Mouse (Mus musculus) hindbrain, embryonic 11.5 days (tissue): ENCODE measurements around the gene Zfp799. TPM values are rescaled to one million over a fixed set of nuclear protein-coding genes. Genes with fewer than 3 reads are reported as not detected.

ENCODE experiments used
- ATAC-seq: fragments of 200-750 bp; cut with Nextera tagmentation; 2 replicates; pipeline ENCODE4 v1.8.0; 2017; ENCODE audit warnings: mild to moderate bottlenecking, moderate TSS enrichment, moderate library complexity; ENCODE audit not compliant: low FRiP score
- DNase-seq: peaks from one replicate; pipeline ENCODE4 v3.0.0-alpha.2; 2015; ENCODE audit warnings: low spot score
- H3K27ac ChIP-seq: fragments of 300-500 bp; sonication (generic); 2 replicates; pipeline ENCODE4 v1.5.1; 2014; ENCODE audit warnings: mild to moderate bottlenecking, low read depth, low read length
- H3K27me3 ChIP-seq: fragments of 300-500 bp; sonication (generic); 2 replicates; pipeline ENCODE4 v1.6.1; 2014; ENCODE audit warnings: mild to moderate bottlenecking, low read length, moderate library complexity, mixed read lengths; ENCODE audit not compliant: control insufficient read depth, insufficient read depth
- H3K36me3 ChIP-seq: fragments of 300-500 bp; sonication (generic); 2 replicates; pipeline ENCODE4 v1.6.1; 2014; ENCODE audit warnings: mild to moderate bottlenecking, low read length, moderate library complexity, mixed read lengths; ENCODE audit not compliant: control insufficient read depth, insufficient read depth
- H3K4me1 ChIP-seq: fragments of 300-500 bp; sonication (generic); replicated peaks from 2 replicates; pipeline ENCODE4 v1.6.1; 2014; ENCODE audit warnings: low read length, mixed read lengths; ENCODE audit not compliant: control insufficient read depth, insufficient read depth
- H3K4me2 ChIP-seq: fragments of 300-500 bp; sonication (generic); replicated peaks from 2 replicates; pipeline ENCODE4 v1.6.1; 2014; ENCODE audit warnings: mild to moderate bottlenecking, low read depth, low read length
- H3K4me3 ChIP-seq: fragments of 300-500 bp; sonication (generic); 2 replicates; pipeline ENCODE4 v1.5.1; 2014; ENCODE audit warnings: low read depth, low read length
- H3K9ac ChIP-seq: fragments of 300-500 bp; sonication (generic); 2 replicates; pipeline ENCODE4 v1.6.1; 2014; ENCODE audit warnings: low read depth, low read length
- H3K9me3 ChIP-seq: fragments of 300-500 bp; sonication (generic); 2 replicates; pipeline ENCODE4 v1.6.1; 2016; ENCODE audit warnings: low read length; ENCODE audit not compliant: control insufficient read depth
- WGBS: fragments of 180-500 bp; shearing (Covaris S2); extraction: QIAGEN DNeasy Blood & Tissue Kit; methylation state at CpG from one replicate; pipeline ENCODE4 v1.1.7; 2014; 5-methylcytosine and 5-hydroxymethylcytosine counted together
- polyA plus RNA-seq: library from polyadenylated mRNA; unstranded; fragments of >200 nt; fragmentation: Nextera tagmentation; extraction: Ambion mirVana; gene quantifications from 2 replicates; pipeline ENCODE4 v1.2.1, GENCODE M21; 2014

Zfp799 gene
- polyA plus RNA-seq, 1 experiment from 2014 or later = 24.4 TPM

DNA sequence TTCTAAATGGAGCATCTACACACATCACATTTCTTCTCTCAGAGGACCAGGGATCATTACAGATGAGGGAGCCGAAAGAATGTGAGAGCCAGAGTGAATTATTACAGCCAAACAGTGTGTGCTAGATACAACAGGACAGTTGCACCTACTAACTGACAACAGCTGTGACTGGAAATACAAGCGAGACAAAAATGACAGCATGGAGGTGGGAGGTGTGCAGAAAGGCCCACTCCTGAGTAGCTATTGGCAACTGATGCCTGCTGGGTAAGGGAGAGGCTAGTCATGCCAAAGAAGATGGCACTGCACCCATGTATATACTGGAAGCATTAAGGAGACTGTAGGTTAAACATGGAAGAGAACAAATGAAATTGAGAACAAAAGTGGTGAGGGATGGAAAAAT is 63.6 kb downstream of the Zfp799 start:
- Histone ChIP-seq H3K36me3 (peaks cover 19% of the 10 kb centered on the region; the same call in 1 of the 2 replicates), H3K4me3 (no peak overlapping the region), H3K9ac (no peak overlapping the region), H3K27ac (no peak overlapping the region), H3K4me2 (no peak overlapping the region), H3K9me3 (no peaks in the 10 kb centered on the region), H3K4me1 (no peaks in the 10 kb centered on the region), H3K27me3 (no peaks in the 10 kb centered on the region)
- WGBS = 95% methylated on average over 2 of the region's 2 CpGs
- ATAC-seq (no peak), DNase-seq (no peak)

Other genes starting within 250 kb of the Zfp799 start
- gene Cyp4f37, start 209.0 kb downstream of the Zfp799 start, polyA plus RNA-seq = not detected in 2 replicates
- not detected in 2 replicates for gene Cyp4f40, start 171.4 kb downstream of the Zfp799 start, polyA plus RNA-seq
- 0.43 and 0.66 TPM in 2 replicates for gene Cyp4f15, start 144.6 kb downstream of the Zfp799 start, polyA plus RNA-seq
- 38.3 and 56.8 TPM in 2 replicates for gene Zfp871, start 42.0 kb downstream of the Zfp799 start, polyA plus RNA-seq
- 43.0 and 49.1 TPM in 2 replicates for gene Zfp811, start 20.3 kb downstream of the Zfp799 start, polyA plus RNA-seq
- gene Zfp870, start 61.4 kb upstream of the Zfp799 start, polyA plus RNA-seq = 8.6 and 10.0 TPM in 2 replicates
- not detected in 2 replicates for gene Cyp4f14, start 87.1 kb upstream of the Zfp799 start, polyA plus RNA-seq
- gene Cyp4f13, start 117.1 kb upstream of the Zfp799 start, polyA plus RNA-seq = 3.1 and 5.5 TPM in 2 replicates
- 13.4 TPM in 2 replicates for gene Zfp472, start 135.6 kb upstream of the Zfp799 start, polyA plus RNA-seq
- gene Zfp952, start 162.9 kb upstream of the Zfp799 start, polyA plus RNA-seq = 18.5 and 18.6 TPM in 2 replicates
- gene Zfp763, start 203.1 kb upstream of the Zfp799 start, polyA plus RNA-seq = 20.6 and 24.5 TPM in 2 replicates
- not detected in 2 replicates for gene 4921501E09Rik, start 237.8 kb upstream of the Zfp799 start, polyA plus RNA-seq